Mouse (Mus musculus) embryo, embryonic 10.5 days (tissue): ENCODE data around the gene Duoxa1.

Source experiments
- DNase-seq: peaks from one replicate; pipeline ENCODE4 v3.0.0-alpha.2; 2015; ENCODE audit warnings: low spot score

The Duoxa1 gene

GRCm38 (mm10) chr2:122297271-122298095 lies 16.0 kb downstream of the Duoxa1 start:
- peak; percentile 45 for DNase-seq

GRCm38 (mm10) chr2:122294916-122295315 lies 18.6 kb downstream of the Duoxa1 start:
- DNase-seq, result peak; percentile 40

DNA sequence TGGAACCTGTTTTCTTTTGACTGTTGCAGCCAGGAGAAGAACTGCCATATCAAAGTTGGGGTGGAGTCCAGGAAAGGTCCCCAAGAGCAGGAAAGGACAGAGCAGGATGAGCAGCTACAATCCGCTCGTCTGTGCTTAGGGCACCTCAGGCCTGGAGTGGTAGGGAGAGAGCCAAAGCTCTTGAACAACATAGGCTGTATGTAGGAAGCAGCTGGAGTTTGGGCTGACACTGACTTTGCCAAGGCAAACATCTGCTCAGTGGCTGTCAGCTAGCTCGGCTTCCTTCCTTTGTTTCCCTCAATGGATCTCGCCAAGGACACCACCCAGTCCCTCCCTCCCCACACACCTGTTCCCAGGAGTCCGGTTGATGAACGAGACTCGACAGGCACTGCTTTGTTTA lies 27.4 kb downstream of the Duoxa1 start:
- no peak for DNase-seq

DNA sequence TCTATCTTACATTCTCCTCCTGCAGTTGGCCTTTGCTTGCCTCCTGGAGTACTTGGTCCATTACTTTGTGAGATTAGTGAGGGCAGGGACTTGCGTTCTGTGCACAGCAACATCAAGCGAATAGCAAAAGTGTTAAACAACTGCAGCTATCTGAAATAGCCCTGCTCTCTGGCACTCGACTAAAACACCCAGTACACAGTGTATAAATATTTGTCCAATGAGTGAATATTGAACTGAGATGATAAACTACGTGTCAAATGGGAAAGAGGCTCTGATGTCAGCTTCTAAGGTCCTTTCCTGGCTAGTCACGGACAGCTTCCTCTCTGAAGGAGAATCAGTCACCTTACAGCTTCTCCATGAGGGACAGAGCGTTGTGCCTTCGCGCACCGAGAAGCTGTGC lies 29.4 kb downstream of the Duoxa1 start:
- DNase-seq, result no peak

DNA sequence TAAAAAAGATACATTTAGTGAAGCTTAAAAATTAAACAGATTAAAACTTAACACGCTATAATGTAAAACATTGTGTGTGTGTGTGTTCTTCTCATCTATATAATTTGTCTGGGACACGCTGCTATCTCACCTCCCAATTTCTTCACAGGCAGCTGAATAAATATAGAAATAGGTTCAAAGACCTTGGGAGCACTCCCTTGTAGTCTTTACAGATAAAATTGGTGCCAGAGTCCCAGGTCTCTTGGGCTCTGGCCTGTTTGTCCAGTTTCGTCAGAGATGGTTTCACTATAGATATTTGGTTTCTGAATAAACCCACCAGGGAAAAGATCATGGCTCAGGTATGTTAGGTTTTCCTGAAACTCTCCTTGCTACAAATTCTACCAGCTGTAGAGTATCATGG lies 34.8 kb downstream of the Duoxa1 start:
- DNase-seq, result no peak

DNA sequence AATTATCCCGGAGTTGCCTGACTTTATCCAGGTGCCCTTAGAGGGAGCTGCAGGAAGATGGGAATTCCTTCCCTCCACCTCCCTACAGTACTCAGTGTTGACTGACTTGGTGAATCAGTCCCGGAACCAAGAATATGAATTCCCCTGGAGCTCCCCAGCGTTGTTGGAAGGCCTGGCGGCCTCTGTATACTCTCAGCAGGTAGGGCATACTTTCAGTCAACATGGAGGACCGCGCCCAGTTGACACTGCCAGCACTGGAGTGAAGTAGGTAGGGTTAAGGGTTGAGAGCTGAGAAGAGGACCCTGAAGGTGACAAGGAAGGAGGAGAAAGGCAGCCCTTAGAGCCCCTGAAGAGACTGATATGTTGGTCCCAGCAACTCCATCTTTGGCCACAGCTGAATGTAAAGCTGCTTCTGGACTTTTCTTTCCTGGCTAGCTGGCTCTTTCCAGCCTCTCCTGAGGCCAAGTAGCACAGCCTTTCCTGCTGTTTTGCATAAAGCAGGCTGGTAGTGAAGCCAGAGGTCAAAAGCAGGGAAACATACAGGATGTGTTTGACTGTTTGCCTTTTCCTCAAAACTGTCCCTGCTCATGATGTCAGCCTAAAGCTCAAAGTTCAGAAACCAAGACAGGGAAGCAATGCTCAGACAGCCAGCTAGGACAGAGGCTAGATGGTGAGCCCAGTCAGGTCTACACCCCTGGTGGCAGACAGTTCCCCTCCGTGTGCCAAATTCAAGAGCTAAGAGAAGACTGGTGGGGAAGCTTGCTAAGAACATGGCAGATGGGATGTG lies 46.9 kb downstream of the Duoxa1 start:
- DNase-seq, result no peak

GRCm38 (mm10) chr2:122264690-122265089 lies 48.8 kb downstream of the Duoxa1 start:
- peak; percentile 75 for DNase-seq

DNA sequence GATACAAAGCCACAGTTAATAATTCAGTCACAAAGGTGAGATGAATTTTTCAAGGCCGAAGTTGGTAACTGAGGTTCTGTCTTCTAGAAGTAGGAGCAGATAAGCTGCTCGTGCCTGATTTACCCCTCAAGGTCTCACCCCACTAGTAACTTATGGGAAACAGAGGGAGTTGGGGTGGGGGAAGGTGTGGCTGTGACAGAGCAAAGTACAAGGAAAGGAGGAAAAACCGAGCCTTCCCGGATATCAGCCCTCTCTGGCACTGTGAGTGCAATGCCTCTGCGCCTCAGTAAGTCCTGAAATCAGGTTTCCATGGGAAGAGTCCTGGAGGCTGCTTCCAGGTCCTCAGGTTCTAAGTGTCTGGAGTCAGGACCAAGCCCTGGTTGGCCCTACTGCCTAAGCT lies 52.8 kb downstream of the Duoxa1 start:
- DNase-seq, result no peak

DNA sequence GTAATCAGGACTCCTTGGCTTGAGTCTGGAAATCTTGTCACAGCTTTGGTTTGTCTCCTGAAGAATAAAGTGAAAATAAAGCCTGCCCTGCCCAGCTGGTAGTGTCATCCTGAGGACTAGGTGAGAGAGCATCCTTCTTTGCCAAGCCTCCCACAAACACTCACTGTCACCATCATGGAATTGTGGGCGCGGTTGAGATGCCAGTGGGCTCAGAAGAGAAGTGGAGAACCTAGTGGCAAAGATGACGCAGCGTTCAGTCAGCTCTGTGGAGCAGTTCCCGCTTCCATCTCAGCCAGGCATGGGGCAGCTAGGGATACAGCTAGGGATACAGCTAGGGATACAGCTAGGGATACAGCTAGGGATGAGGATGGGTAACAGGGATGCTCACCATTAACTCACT lies 57.5 kb downstream of the Duoxa1 start:
- no peak for DNase-seq
